14 mouse cellular contexts compared by ENCODE assay signal in the genomic region with DNA sequence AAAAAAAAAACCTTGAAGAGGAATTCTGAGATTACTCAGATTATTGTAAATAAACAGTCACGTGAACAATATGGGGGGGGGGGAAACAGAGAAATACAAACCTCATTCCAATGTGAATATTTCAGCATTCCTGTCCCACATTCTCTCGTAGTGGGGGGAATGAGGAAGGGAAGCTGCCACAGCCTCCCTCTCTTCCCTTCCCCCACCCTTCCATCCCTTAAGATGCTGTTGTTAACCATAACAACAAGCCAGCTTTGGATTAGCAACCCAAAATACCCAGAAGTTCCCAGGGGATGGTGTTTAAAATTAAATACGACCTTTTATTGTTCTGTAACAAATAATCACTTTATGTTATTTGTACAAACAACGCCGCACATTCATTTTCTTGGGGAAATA.
DNase-seq lines count a peak whose midpoint lies in the region; ATAC-seq lines count a peak whose summit lies in the region.
"Had no signal": no experiment of that assay in that cellular context is flagged by ENCODE, and none has a peak within 500 bp of the region (broad histone marks: within the 10 kb centered on the region; RNA-seq: fewer than 3 reads in every experiment).

No protein-coding gene starts in this region.

- H3K4me1 ChIP-seq in heart, embryonic 10.5 days, result peaks cover 17% of the 10 kb centered on the region; the same call in 1 of the 2 replicates
- H3K4me1 ChIP-seq in midbrain, embryonic 13.5 days (replicated peaks), result peaks cover 41% of the 10 kb centered on the region
- H3K4me1 ChIP-seq in midbrain, embryonic 11.5 days (ENCODE audit: control insufficient read depth, insufficient read depth, low read length), result no peaks in the 10 kb centered on the region
- H3K4me1 ChIP-seq in hindbrain, embryonic 12.5 days, result peaks cover 29% of the 10 kb centered on the region
- peaks cover 13% of the 10 kb centered on the region for H3K4me1 ChIP-seq in midbrain, embryonic 16.5 days (ENCODE audit: control insufficient read depth, insufficient read depth, low read length)
- H3K4me1 ChIP-seq: liver, embryonic 15.5 days had no signal

- H3K27me3 ChIP-seq in heart, embryonic 10.5 days (ENCODE audit: insufficient read depth, poor library complexity, severe bottlenecking), result no peaks in the 10 kb centered on the region
- H3K27me3 ChIP-seq in midbrain, embryonic 13.5 days, result no peaks in the 10 kb centered on the region
- no peaks in the 10 kb centered on the region for H3K27me3 ChIP-seq in midbrain, embryonic 11.5 days (ENCODE audit: control insufficient read depth, insufficient read depth, low read length)
- no peaks in the 10 kb centered on the region for H3K27me3 ChIP-seq in hindbrain, embryonic 12.5 days
- H3K27me3 ChIP-seq in midbrain, embryonic 16.5 days (ENCODE audit: control insufficient read depth, insufficient read depth, low read depth, low read length), result no peaks in the 10 kb centered on the region
- H3K27me3 ChIP-seq: liver, embryonic 15.5 days had no signal

- no peak overlapping the region for H3K27ac ChIP-seq in heart, embryonic 10.5 days
- H3K27ac ChIP-seq in midbrain, embryonic 13.5 days, result peak overlapping the region; percentile 25; the same call in 1 of the 2 replicates
- no peak overlapping the region for H3K27ac ChIP-seq in midbrain, embryonic 11.5 days (ENCODE audit: low read depth, low read length)
- H3K27ac ChIP-seq in hindbrain, embryonic 12.5 days, result no peak overlapping the region
- H3K27ac ChIP-seq in midbrain, embryonic 16.5 days (ENCODE audit: low read length), result no peak overlapping the region
- H3K27ac ChIP-seq: left cerebral cortex, adult 2 months; liver, embryonic 15.5 days had no signal

- peak overlapping the region; percentile 39; the same call in 1 of the 2 replicates for H3K9ac ChIP-seq in midbrain, embryonic 13.5 days (replicated peaks)
- H3K9ac ChIP-seq in midbrain, embryonic 11.5 days (ENCODE audit: low read length), result no peak overlapping the region
- no peak overlapping the region for H3K9ac ChIP-seq in hindbrain, embryonic 12.5 days
- no peak overlapping the region for H3K9ac ChIP-seq in midbrain, embryonic 16.5 days (ENCODE audit: low read depth, low read length)
- H3K9ac ChIP-seq: liver, embryonic 15.5 days had no signal

- H3K4me2 ChIP-seq in midbrain, embryonic 13.5 days (replicated peaks), result peak overlapping the region; percentile 41
- H3K4me2 ChIP-seq in midbrain, embryonic 11.5 days, result no peak overlapping the region
- H3K4me2 ChIP-seq in hindbrain, embryonic 12.5 days (replicated peaks), result 0 out of 2 replicates have a peak overlapping the region, but pooled peaks have one; percentile 40
- H3K4me2 ChIP-seq in midbrain, embryonic 16.5 days (ENCODE audit: low read length), result peak overlapping the region; percentile 41
- H3K4me2 ChIP-seq: liver, embryonic 15.5 days had no signal

- no peaks in the 10 kb centered on the region for H3K9me3 ChIP-seq in heart, embryonic 10.5 days
- H3K9me3 ChIP-seq in midbrain, embryonic 13.5 days, result no peaks in the 10 kb centered on the region
- no peaks in the 10 kb centered on the region for H3K9me3 ChIP-seq in midbrain, embryonic 11.5 days (ENCODE audit: control insufficient read depth, low read length)
- no peaks in the 10 kb centered on the region for H3K9me3 ChIP-seq in hindbrain, embryonic 12.5 days (replicated peaks)
- H3K9me3 ChIP-seq in midbrain, embryonic 16.5 days (replicated peaks; ENCODE audit: control insufficient read depth, low read length, poor library complexity, severe bottlenecking), result no peaks in the 10 kb centered on the region
- H3K9me3 ChIP-seq: liver, embryonic 15.5 days had no signal

- WGBS in heart, embryonic 10.5 days, result 73% methylated on average over 5 of the region's 5 CpGs
- WGBS in midbrain, embryonic 13.5 days, result 53% methylated on average over 5 of the region's 5 CpGs
- 68% methylated on average over 5 of the region's 5 CpGs for WGBS in midbrain, embryonic 11.5 days
- 57% methylated on average over 5 of the region's 5 CpGs for WGBS in hindbrain, embryonic 12.5 days
- WGBS in midbrain, embryonic 16.5 days, result 42% methylated on average over 5 of the region's 5 CpGs

- ATAC-seq in midbrain, embryonic 13.5 days, result no peak
- no peak for ATAC-seq in midbrain, embryonic 11.5 days (ENCODE audit: low FRiP score)
- ATAC-seq in hindbrain, embryonic 12.5 days (ENCODE audit: low FRiP score), result no peak
- ATAC-seq in midbrain, embryonic 16.5 days, result no peak
- ATAC-seq: CD4-positive, CD25-positive, alpha-beta regulatory T cell, adult 4 months had no signal

- H3K4me3 ChIP-seq in heart, embryonic 10.5 days, result no peak overlapping the region
- H3K4me3 ChIP-seq in midbrain, embryonic 13.5 days (replicated peaks), result no peak overlapping the region
- no peak overlapping the region for H3K4me3 ChIP-seq in midbrain, embryonic 11.5 days (ENCODE audit: low read depth, low read length)
- H3K4me3 ChIP-seq in hindbrain, embryonic 12.5 days, result no peak overlapping the region
- no peak overlapping the region for H3K4me3 ChIP-seq in midbrain, embryonic 16.5 days (ENCODE audit: low read depth, low read length)
- H3K4me3 ChIP-seq: left cerebral cortex, adult 2 months; liver, embryonic 15.5 days; myocyte had no signal

- DNase-seq in heart, adult 11 months, result peak; percentile 71
- no peak for DNase-seq in heart, embryonic 10.5 days (ENCODE audit: low spot score)
- DNase-seq in midbrain, embryonic 11.5 days (ENCODE audit: low spot score, missing footprints), result no peak
- no peak for DNase-seq in layer of hippocampus, adult 11-12 months (ENCODE audit: low spot score)
- DNase-seq in spleen, postnatal 36 days (ENCODE audit: low spot score in 2 of 2), result no peak
- DNase-seq: kidney, adult 8-10 months; right cerebral cortex, postnatal 25 days had no signal

- H3K36me3 ChIP-seq in heart, embryonic 10.5 days, result no peaks in the 10 kb centered on the region
- H3K36me3 ChIP-seq in midbrain, embryonic 13.5 days, result no peaks in the 10 kb centered on the region
- no peaks in the 10 kb centered on the region for H3K36me3 ChIP-seq in midbrain, embryonic 11.5 days (ENCODE audit: control insufficient read depth, insufficient read depth, low read length)
- H3K36me3 ChIP-seq in hindbrain, embryonic 12.5 days, result no peaks in the 10 kb centered on the region
- no peaks in the 10 kb centered on the region for H3K36me3 ChIP-seq in midbrain, embryonic 16.5 days (ENCODE audit: control insufficient read depth, insufficient read depth, low read length)
